Mouse (Mus musculus): Measurements from ENCODE around the gene Cox5a.

Gene Cox5a

DNA sequence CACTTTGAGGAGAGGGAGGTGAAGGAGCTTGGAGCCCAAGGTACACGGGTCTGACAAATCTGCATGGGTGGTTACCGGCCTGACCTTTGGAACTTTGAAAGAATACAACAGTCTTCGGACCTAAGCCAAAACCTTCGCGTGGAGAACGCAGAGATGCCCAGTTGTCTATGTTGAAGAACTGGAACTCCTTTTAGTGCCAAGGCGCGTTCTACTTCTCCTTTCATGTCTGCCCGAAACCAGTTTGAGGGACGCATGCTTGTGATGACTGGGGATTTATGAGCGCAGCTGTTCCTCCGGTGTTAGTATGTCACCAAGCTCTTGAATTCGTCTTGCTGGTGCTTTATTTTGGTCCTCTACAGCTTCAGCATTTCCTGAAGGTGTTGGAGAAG is 40.6 kb downstream of the Cox5a start:
- no peak for DNase-seq (ENCODE audit: low read depth, low spot score)

DNA sequence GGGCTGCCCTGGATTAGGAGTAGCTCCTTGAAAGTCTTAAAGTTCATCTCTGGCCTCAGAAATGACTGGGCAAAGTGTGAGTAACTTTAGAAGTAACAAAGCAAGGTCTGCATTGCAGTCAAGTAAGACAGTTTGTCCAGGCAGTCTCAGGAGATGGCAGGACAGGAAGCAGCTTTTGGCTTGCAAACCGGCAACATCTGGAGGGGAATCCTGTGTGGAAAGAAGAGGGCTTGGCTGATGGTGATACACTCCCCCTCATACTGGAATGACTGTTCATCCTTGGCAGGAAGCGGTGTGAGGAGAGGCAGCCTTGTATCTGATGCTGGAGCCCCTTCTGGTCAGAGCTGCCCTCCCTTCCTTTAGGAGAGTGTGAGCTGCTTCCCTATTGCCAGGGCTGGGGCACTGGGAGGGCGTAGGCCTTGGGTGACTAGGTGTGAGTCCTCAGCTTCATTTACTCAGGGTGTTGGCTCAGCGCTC is 41.9 kb downstream of the Cox5a start:
- no peak for DNase-seq (ENCODE audit: low read depth, low spot score)

DNA sequence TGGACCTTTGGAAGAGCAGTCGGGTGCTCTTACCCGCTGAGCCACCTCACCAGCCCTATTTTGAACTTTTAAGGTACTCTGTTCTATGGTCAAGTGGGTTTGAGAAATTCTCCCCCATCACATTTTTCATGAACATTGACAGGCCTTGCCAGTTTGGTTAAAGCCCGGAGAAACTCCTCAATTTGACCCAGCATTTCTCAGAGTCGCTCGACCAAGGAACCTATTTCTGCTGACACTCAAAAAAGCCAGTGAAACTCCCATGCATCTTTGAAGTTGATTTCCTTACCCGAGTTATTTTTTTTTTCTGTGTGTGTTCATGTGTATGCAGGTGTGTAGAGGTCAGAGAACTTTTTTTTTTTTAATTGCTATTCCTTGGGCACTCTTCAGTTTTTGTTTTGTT is 43.5 kb downstream of the Cox5a start:
- no peak for DNase-seq (ENCODE audit: low read depth, low spot score)

DNA sequence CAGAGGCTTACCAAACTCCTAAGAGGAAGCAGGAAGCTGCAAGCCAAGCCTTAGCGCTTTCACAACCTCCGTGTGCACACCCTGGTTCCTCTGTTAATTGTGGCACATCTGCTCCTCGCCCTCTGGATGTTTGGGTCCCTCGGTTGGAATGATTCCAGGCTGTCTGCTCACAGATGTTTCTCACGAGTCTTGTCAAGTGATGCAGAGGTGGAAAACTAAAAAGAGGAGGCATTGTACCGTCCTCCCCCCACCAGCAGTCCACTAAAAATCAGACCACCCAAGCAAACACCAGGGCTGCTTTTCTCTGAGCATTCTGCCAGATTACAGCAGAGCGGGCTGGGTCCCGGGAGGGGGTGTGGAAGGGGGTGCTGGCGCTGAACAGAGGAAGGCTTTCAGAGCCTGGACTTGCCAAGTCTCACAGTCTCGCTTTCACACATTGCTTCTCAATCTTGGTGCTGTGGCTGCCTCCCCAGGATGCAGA is 44.7 kb downstream of the Cox5a start:
- peak; percentile 43 for DNase-seq (ENCODE audit: low read depth, low spot score)

DNA sequence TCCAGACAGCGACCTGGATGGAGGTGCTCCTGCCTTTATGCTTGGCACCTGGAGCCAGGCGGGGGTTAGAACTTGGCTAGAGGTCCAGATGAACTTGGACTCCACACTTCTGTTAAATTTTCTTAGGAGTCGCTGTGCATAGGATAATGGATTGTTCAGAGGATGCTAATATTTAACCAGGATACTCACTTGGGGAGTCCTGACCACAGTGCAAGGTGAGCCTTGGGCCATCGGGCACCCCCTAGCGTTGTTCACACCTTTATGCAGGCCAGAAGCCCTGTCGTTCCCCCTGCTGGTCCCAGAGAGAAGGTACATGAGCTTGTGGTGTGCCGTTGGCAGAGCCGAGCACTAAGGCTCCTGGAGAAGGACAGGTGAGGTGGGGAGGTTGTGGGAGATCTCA is 45.8 kb downstream of the Cox5a start:
- no peak for DNase-seq (ENCODE audit: low read depth, low spot score)

DNA sequence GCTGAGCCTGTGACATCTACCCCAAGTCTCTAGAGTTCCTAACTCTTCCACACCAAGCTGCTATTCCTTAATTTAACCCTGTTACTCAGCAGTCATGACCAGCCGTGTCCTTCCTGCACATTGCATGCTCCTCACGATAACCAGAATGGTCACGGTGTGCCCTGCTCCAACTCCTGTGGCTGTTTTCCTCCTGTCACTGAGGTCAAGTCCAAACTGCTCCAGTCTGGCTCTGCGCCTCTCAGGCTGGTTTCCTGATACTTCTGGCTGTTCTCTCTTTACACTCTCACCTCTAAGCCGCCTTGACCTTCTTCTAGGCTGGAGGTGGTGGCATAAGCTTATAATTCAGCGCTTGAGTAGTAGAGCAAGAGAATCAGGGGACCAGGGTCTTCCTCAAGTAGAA is 47.4 kb downstream of the Cox5a start:
- DNase-seq (ENCODE audit: low read depth, low spot score) = no peak

DNA sequence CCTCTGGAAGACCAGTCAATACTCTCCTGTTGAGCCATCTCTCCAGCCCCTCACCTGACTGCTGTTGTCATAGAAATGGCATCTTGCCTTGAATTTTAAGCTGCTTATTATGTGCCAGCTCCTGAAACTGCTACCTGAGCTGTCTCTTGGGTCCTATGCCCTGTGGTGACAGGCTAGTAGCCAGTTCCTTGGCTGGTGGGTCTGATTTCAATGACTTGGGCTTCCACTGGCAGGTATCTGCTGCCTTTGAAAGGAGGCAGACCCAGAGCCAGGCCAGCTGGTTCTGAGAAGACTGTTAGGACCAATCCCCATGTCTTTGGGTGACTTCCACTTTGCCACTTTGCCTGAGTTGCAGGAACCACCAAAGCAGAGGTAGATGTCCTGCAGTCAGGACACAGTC is 53.3 kb downstream of the Cox5a start:
- DNase-seq (ENCODE audit: low read depth, low spot score) = no peak

DNA sequence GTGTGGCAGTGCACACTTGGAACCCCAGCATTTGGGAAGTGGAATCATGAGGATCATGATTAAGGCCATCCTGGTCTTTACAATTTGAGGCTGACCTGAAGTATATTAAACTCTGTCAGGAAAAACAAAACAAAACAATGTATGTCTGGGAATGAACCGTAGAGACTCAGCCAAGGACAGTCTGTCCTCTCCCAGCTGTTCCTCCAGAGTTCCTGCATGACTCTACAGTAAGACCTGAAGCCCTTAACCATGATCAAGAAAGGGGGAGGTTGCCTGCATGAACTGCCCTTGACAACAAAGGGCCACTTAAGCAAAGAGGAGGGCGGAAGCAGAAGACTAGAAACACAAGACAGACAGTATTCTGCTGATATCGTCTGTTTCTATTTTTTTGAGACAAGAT is 54.5 kb downstream of the Cox5a start:
- DNase-seq (ENCODE audit: low read depth, low spot score) = no peak

DNA sequence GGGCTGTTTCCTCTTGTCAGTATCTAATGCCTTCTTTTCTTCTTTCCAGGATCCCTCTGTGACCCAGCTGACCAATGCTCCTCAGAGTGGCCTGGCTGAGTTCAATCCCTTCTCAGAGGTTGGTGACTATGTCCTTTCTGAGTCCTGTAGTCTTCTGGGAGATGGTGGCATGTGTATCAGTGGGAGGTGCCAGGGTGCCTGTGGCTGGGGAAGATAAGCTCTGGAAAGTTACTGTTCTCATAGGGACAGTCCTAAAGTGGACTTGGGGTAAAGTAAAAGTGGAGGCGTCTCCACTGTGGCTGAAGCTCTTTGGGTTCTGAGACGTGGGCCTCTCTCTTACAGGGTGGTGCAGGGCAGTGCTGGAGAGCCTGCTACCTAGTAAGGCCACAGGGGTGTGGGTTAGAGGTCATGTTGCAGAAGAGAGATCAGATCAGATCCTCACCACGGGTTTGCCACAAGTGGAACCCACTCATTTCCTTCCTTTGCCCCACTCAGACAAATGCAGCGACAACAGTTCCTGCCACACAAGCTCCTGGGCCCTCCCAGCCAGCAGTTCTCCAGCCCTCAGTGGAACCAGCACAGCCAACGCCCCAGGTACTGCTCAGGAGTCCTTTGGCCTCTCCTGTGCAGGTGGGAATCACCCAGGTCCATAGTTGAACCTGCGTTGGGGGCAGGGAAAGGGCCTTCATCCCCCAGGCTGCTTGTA is 56.2 kb downstream of the Cox5a start:
- no peak for DNase-seq (ENCODE audit: low read depth, low spot score)
